Mouse (Mus musculus) frontal cortex, adult 2 months (tissue): ENCODE measurements around the gene Fam187b. TPM values are rescaled to one million over a fixed set of nuclear protein-coding genes. Genes with fewer than 3 reads are reported as not detected.
A peak's percentile ranks its signal among the peaks of the same experiment; 100 is the strongest.

Experiments used
- DNase-seq, 2 experiments: peaks; one replicate each; pipeline ENCODE4 v3.0.0; 2022; ENCODE audit warnings: low spot score in 1 of 2; ENCODE audit errors: extremely low spot score in 1 of 2
- polyA plus RNA-seq: library from polyadenylated mRNA; depleted of rRNA; stranded (reverse); fragments of >200 nt; gene quantifications from 2 replicates; pipeline ENCODE4 v1.2.3, GENCODE M21; 2012

The Fam187b gene
- polyA plus RNA-seq, 1 experiment: 0.26 TPM

DNA sequence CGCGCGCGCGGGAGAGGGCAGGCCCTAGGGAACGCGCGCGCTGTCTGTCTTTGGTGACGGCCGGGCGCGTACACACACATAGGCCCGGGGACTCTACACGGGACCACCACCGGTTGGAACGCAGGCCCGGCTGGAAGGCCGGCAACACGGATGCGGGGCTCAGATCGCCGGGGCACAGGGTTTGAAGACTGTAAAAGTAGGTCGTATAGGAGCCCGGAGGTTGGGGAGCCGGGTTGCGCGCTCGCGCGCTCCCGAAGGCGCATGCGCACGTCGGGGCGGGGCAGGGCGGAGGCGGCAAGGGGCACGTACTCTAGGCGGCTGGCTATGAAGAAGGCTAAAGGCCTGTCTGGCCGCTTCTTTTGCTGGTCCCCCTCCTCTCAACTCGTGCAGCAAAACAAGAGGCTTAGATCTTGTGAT, 16.2 kb upstream of the Fam187b start:
- DNase-seq: peak; percentile 79 to 90

DNA sequence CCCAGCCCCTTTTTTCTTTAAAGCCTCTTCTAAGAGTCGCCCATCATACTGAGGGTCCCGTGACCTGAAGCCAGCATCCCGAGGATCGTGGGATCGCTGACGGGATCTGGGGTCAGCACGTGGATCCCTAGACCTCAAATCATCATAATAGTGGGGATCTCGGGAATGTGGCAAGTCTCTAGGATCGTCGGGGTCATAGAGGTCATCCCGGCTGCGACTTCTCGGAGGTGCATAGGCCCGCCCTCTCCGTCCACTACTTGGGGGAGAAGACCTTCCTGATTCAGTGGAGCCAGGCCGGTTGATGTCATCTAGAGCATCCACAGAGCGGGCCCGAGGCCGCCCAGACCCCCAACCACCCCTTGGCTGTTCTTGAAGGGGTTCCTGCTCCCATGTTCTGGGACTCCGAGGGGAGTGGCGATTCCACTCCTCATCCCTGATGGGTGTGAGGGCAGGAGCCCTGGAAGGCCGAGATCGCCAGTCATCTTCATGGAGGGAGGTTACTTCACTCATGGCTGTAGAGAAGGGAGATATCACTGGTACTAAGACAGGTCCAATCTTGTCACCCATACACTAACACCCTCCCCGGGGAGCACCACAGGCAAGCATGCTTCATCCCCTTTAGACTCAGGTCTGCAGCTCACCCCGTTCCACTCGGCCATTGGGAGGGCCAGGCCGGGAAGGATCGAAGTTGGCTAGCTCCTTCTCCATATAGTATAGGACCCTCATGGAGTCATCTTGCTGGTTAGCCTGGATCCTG, 15.3 kb upstream of the Fam187b start:
- no peak for DNase-seq

DNA sequence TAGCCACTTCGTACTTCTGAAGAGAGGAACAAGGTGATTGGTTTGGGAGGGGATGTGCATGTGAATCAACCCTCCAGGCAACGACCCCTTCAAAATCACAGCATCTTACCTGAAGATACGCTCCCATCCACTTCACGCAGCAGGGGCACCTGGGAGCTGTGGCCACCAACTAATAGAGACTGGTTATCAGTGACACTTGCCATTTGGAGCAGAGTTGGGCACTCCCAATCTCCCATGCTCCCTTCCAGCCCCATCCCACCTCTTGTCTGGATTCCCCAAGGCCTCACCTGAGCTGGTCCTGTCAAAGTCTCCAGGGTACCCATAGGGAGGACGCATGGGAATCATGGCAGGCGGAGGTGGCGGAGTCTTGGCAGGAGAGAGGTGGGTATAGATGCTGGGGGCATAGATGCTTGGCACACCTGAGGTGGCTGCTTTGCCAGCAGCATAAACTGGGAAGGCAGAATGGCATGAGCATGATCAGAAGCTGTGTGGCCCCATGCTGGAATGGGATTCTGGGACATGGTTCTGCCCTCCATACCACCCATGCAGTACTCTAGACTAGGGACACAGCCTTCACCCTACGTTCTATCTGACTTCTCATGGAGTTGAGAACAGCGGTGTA, 14.6 kb upstream of the Fam187b start:
- no peak for DNase-seq

DNA sequence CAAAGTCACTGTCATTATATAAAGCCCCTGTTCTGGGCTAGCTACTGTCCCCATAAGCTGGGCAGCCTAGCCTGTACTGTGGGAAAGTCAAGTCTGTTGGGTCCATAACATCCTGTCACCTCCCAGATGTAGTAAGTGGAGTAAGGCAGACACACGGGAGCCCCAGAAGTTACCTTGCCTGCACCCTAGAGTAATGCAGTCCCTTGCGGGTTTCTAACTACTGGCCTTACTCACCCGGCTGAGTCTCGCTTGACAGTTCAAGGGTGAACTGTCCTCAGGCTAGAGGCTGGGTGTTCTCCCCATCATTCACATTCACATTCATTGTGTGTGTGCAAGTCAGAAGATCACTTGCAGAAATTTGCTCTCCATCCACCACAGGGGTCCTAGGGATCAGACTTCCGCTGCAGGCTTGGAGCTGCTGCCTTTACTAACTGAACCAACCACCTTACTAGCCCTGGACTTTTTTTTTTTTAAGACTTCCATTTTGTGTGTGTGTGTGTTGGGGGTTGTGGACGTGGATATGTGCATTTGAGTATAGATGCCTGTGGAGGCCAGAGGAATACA, 13.7 kb upstream of the Fam187b start:
- no peak for DNase-seq

DNA sequence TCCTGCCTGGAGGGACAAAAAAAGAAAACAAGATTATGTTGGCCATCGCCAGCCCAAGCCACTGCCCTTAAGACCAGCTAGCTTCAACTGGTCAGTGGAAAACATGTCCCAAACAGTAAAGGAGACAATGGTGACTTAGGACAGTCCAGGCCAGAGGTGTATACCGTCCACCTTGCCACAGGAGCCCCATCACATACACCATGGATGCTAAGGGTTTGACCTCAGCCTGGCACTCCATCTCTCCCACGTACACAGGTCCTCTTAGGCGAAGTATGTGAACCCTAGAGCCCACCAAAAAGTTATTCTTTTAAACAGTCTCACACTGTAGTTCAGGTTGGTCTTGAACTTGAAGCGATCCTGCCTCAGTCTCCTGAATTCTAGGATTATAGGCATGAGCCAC, 10.7 kb upstream of the Fam187b start:
- no peak for DNase-seq

DNA sequence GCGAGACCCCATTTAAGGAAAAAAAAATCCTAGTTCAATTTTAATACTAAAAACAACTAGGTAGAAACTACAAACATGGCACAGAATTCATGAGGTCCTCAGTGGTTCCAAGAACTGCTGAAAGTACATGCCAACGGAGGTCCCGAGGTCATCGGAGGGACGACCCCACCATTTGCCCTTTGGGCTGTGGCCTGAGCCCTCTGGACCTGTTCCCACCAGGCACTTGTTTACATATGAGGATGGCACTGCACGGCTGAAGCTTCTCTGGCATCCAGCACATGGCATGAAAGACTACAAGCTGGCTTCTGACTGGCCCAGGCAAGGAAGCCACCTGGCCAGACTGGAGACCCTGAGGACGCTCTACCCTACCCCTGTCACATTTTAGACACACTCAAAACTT, 9.2 kb upstream of the Fam187b start:
- no peak for DNase-seq

DNA sequence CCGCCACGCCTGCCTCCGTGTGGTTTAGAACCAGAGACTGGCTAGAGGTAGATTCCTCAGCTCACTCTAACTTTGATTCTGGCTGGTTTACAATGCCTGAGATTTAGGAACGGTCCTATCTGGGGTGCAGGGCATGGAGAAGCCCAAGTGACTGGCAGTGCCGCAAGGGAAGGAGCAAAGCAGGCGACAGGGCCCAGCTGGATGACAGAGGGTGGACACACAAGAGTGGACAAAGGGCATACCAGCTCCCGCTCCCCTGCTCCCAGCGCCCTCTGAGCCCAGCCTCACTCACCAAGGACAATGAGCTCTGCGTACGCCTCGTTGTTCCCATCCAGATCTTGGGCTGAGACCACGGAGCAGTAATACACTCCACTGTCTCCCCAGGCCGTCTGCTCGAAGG, 7.9 kb upstream of the Fam187b start:
- DNase-seq: no peak

DNA sequence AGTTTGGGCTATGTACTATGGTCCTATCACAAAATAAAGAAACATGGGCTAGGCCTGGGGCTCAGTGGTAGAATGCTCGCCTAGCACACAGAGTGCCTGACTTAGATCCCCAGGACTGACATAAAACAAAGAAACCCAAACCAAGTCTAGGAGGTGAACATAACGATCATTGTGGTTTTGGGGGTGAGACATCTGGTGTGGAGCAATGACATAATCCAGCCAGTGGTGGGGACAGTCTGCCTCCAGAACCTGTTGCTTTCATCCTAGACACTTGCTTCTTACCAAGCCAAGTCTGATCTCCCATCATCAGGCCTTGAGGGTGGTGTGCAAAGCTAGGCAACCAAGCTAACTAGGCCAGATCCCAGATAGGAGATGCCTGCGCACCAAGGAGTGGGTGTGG, 6.9 kb upstream of the Fam187b start:
- DNase-seq: no peak

DNA sequence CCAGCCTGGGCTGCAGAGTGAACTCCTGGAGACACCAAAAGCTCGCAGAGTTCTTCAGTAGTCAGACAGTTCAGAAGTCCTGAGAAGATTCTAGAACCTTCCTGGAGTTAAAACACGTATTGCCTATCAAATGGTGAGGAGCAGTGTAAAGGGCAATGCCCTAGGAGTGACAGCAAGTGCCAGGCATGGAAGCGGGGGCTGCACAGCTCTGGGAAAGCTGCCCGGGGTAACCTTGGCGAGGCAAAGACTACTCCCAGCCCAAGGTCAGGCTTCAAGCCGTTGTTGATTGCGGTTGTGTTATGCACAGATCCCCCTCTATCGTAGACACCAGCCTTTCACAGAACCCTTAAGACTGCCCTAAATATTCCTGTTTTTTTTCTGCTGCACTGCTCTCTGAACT, 5.0 kb upstream of the Fam187b start:
- no peak for DNase-seq

DNA sequence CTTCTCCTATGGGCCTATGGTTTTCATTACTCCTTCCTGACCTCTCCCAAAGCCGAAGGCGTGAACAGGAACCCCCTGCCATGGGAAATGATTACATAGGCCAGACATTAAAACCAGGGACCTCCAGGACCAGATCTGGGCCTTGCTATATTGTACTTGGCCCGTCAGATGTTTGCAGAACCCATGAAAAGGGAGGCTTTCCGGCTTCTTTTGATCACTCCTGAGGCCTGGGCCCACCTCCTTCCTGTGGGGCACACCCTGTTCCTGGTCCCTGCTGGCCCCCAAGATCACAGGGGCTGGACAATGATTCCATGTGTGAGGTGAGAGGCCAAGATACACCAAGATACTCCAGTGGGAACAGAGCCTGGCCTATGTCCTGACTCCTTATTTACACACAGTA, 4.4 kb upstream of the Fam187b start:
- DNase-seq: no peak

DNA sequence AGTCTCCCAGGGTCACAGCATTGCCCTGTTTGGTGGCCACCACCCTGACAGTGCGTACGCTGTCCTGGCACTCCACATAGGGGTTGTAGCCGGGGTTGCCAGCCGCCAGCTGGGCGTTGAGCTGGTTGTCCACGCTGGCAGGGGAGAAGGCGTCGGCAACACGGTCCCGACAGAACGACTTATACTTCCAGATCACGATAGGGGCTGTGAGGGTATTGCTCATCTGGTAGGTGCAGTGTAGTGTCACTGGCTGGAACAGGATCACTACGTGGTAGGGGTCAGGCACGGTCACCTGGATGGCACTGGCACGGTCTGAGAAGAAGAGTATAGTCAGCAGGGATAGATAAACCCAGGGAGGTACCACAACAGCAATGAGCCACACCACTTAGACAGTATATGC, 1.7 kb upstream of the Fam187b start:
- DNase-seq: no peak

DNA sequence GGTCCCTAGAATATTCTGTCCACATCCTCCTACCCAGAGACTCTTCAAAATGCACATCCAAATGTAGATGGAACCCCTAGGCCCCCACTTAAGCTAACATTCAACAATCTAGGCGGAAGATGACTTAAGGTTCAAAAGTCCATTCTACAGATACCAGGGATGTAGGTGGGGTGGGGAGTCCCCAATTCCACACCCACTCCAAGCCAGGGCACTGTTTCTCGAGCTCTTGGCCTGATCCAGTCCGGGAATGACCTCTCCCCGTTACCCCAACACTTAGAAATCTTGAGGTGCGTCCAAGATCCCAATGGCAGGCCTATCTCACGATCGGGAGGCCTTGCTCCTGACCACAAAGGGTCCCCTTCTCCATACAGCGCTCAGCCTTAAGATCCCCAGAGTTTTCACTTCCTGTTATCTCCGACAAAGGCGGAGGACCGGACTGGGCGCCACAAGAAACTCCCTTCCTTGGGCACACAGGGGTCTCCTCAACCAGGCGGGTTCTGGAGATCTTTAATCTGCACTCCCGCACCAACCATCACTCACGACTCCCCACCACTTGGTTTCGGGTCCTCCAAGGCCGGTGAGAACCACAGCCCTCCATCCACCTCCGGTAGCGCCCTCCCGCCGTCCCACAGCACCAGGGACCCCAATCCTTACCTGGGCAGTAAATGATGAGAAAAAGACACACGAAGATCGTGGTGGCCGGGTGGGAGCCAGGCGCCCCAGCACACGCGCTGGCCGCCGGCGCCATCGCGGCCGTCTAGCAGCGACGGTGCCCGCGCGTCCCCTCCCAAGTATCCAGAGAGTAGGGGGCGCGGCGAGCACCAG, 952 bp upstream of the Fam187b start:
- no peak for DNase-seq

DNA sequence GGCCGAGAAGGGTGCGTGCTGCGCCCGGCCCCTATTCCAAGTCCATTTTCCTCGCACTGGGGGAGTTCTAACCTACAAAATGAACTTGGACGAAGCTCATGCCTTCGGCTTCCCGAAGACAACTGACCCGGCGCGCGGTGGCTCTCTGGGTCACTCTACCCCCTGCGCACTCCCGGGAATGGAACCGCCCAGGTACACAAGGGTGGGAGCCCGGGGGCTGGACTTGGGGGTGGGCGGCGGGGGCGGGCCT, 414 bp upstream of the Fam187b start, which contains the start of gene Lsr:
TSS of gene Lsr (minus strand) at position 214 of the 250 bp plus-strand sequence.
- DNase-seq: no peak

DNA sequence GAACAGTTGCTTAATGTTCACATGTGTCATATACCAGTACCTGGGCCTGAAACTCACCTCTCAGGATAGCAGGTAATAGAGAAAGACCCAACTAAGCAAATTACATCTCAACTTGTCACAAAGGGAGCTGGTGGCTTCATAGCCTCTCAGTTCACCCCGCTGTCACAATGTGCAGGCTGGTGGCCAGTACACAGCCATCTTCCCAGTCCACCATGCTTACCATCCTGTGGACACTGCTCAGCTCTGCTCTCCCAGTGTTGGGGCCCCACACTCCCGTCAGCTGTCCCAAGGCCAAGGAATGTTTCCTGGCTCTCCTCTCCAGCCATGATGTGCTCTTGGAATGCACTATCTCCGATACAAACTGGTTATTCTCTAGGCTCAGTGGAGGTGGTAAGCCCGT, 8.1 kb downstream of the Fam187b start:
- no peak for DNase-seq

DNA sequence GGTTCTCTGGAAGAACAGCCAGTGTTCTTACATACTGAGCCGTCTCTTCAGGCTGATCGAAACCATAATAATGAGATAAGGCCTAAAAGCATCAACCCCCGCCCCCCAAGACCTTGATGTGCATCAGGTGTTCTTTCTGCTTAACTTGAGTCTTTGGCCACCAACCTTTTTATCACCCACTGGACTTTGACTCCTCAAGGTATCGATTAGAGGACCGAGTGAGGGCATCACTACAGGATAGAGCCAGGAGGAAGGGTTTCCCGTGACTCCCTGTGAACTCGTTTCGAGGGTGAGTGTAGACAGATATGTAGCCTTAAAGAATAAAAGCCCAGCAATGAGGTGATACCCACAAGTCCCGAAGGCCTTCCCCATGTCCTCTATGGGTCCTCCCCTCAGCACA, 11.8 kb downstream of the Fam187b start:
- DNase-seq: no peak

DNA sequence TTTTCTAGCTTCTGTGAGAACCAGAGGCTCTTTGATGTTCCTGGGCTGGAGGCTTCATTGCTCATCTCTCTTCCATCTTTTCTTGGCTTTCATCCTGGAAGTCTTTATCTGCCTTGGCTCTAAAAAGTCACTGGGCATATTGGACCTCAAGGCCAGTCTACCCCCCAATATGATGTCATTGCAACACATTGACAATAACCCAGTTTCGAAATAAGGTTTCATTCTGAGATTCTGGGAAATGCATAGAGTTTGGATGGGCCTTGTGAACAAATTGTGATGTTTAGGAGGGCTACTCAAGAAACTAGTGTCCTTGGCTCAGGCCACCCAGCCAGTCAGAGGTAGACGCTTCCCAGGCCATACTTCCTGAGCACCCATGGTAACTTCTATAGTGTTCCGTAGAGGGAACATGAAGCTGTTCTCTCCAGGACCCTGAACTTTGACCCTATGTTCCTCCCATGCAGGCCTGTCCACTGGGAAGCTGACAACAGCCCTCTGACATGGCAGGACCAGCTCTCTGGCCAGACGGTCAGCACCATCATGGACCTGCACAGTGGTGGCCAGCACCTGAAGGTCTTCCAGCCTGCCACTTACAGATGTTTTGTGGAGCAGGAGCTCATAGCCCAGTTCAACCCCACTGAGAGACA, 15.1 kb downstream of the Fam187b start:
- no peak for DNase-seq

DNA sequence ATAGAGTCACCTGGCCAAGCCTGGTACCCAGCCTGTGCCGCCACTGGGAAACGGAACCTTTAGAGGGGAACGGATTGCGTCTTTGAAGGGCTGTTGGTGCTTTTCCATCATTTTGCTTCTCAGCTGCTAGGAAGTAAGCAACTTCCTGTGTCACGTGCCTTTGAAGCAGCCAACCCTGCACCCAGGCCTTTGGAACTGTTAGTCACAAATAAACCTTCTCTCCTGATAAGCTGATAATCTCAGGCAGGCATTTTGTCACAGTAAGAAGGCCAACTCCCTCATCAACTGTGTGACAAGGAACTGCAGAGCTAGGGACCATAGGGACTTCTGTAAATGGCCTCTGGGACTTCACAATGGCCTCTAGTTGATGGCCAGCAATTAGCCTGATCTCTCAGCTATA, 18.6 kb downstream of the Fam187b start:
- no peak for DNase-seq

DNA sequence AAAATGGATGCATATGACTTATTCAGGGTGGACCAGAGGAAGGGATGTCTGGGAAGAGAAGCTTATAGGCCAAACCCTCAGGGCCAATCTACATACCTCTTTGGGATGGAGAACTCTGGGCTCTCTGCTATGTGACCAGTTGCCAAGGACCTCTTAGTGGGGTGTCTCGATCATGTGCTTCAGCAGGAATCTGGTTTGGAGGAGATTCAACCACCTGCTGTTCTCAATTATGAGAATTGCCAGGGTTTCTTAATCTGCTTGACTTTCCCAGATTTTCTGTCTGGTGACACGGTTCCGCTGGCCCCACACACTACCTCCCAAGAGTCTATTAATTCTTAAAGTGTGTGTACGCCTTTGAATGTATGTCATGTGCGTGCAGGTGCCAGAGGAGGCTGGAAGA, 20.4 kb downstream of the Fam187b start:
- DNase-seq: no peak

DNA sequence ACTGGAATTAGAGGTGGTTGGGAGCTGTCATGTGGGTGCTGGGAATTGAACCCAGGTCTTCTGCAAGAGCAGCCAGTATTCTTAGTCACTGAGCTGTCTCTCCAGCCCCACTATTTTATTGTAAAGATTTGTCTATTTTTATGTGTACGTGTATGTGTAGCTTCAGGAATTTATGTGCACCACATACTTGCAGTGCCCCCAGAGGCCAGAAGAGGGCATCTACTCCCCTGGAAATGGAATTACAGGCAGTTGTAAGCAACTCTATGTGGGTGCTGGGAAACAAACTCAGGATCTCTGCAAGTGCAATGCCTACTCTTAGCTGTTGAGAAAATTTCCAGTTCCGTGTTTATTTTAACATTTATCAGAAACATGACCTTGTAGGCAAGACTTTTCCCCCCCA, 22.9 kb downstream of the Fam187b start:
- no peak for DNase-seq

DNA sequence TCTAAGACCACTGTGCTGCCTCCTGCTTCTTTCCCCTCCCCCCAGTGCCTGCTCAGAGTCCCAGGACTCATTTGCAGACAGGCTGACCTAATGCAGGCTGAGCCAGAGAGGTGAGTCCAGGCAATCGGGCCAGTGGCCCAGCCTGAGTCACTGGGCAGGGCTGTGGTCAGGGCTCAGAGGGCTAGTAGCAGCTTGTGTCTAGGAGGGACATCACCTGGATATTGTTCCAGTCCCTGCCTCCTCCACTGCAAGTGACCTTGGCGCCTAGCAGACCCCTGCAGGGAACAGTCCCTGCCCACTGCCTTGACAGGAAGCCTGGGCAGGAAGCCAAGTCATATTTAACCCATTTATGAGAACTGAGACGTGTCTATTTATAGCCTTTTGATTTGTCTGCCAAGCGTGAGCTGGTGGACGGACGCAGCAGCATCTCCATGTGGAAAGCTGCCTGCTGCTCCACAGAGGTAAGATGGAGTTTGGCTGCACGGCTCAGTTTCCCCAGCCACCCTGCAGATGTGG, 27.0 kb downstream of the Fam187b start:
- peak in 1 of 2 experiments; percentile 33 for DNase-seq

DNA sequence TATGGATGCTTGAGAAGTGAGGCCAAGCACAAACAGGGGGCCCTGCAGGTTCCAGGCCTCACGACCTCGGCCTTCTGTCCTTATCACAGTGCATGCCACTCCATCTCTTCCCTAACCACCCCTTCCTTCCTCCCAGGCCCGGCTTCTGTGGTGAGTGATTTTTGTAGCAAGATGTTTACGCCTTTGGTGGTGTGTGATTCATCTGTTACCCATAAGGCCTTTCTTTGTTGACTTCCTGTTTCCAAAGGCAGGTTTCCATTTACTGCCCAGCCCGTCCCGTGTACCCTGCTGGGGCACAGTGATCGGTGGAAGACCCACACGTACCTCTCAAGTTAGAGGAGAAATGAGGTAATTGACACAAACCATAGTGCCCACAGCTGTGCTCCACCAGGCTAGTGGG, 29.1 kb downstream of the Fam187b start:
- DNase-seq: no peak
